Mouse (Mus musculus) ES-Bruce4 (cell line): ENCODE measurements around the gene Mgat5.

ENCODE experiments used
- CTCF ChIP-seq: IDR thresholded peaks from one replicate; pipeline ENCODE4 v1.8.1; 2011; ENCODE audit warnings: low read depth, low read length
- POLR2A ChIP-seq: IDR thresholded peaks from one replicate; pipeline ENCODE4 v1.8.1; 2011; ENCODE audit warnings: low read length; ENCODE audit not compliant: insufficient read depth

- no peak for TF ChIP-seq POLR2A
- no peak for TF ChIP-seq CTCF
These were observed 116.8 kb downstream of the Mgat5 start for GRCm38 (mm10) chr1:127321638-127322037.
